Mouse (Mus musculus) lung, adult 2 months (tissue): ENCODE measurements at regions not wholly inside any gene's neighbourhood (a gene's known extent, or its start where the extent isn't known, plus 50 kb on each side); places are given as distances from the start of the nearest gene placed in this dataset.

Experiments used
- CTCF ChIP-seq: fragments of 200-500 bp; IDR thresholded peaks from 2 replicates; pipeline ENCODE4 v1.5.1; 2011; ENCODE audit warnings: mild to moderate bottlenecking, low read length, control low read depth; ENCODE audit not compliant: insufficient read depth
- POLR2A ChIP-seq: fragments of 200-500 bp; IDR thresholded peaks from 2 replicates; pipeline ENCODE4 v1.6.1; 2011; ENCODE audit warnings: low read depth, mild to moderate bottlenecking, control low read depth, low read length, borderline replicate concordance; ENCODE audit errors: extremely low read depth

DNA sequence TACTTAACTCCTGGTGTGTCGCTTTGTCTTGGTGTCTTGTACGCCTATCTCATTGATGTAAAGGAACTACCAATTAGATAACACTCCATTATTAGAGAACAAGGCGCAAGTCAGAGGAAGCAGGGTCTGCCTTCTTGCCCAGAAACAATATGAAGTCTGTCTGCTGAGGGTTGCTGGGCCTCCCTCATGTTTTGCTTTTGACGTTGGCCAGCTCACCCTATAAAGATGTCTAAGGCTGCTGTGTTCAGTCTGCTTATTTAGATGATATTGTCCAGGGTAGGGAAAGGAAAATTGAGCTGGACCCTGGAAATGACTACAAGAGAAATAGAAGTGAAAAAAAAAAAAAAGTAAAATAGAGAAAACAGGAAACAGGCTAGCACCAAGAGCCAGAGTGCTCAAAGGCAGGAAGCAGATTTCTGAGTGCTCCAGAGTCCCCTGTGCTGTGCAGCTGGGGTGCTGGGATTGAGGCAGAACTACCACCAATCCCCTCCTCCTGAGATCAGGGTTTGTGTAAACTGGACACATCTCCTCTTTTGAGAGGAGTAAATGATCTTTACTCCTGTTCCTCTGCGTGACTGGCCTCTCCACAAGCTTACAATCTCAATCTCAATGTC is 429.0 kb upstream of the A1bg start:
- TF ChIP-seq CTCF (no peak), POLR2A (no peak)
